Mouse (Mus musculus) lung, adult 2 months (tissue): Measurements from ENCODE around the gene Pnkp. TPM values are rescaled to one million over a fixed set of nuclear protein-coding genes. Genes with fewer than 3 reads are reported as not detected.

Source experiments
- DNase-seq: peaks from one replicate; pipeline ENCODE4 v3.0.0; 2022
- H3K4me1 ChIP-seq: fragments of 200-500 bp; 2 replicates; pipeline ENCODE4 v1.6.1; 2011; ENCODE audit warnings: low read length; ENCODE audit not compliant: control insufficient read depth, insufficient read depth
- H3K4me3 ChIP-seq: fragments of 200-500 bp; replicated peaks from 2 replicates; pipeline ENCODE3; 2011; ENCODE audit warnings: low read depth, mild to moderate bottlenecking, control low read depth, low read length; ENCODE audit errors: extremely low read depth
- CTCF ChIP-seq: fragments of 200-500 bp; IDR thresholded peaks from 2 replicates; pipeline ENCODE4 v1.5.1; 2011; ENCODE audit warnings: mild to moderate bottlenecking, low read length, control low read depth; ENCODE audit not compliant: insufficient read depth
- POLR2A ChIP-seq: fragments of 200-500 bp; IDR thresholded peaks from 2 replicates; pipeline ENCODE4 v1.6.1; 2011; ENCODE audit warnings: low read depth, mild to moderate bottlenecking, control low read depth, low read length, borderline replicate concordance; ENCODE audit errors: extremely low read depth
- WGBS: fragments of 180-500 bp; shearing (Covaris S2); methylation state at CpG from one replicate; pipeline ENCODE4 v1.1.7; 2018; 5-methylcytosine and 5-hydroxymethylcytosine counted together
- polyA plus RNA-seq: library from polyadenylated mRNA; depleted of rRNA; stranded (reverse); fragments of >200 nt; gene quantifications from 2 replicates; pipeline ENCODE4 v1.2.3, GENCODE M21; 2012

The Pnkp gene
- polyA plus RNA-seq, 1 experiment = 62.0 TPM

DNA sequence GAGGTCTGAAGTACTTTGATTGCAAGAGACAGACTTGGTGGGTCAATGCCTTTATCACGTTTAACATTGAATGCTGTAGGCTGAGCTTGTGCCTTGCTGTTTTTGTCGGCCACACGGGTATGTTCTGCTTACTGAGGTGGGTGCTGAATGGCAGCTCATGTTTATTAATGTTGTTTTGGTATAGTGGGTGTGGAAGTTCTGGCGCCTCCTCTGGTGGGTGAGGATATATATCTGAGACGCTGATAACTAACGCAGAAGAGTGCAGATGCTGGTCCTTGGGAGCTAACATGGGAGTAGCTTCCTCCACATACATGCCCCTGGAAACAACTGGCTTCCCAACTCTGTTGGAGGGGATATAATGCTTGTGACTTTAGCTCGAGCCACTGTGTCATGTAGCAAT, 33.5 kb upstream of the Pnkp start:
- H3K4me1 ChIP-seq = peaks cover 8% of the 10 kb centered on the region
- H3K4me3 ChIP-seq = no peak overlapping the region
- TF ChIP-seq POLR2A = no peak
- no peak for TF ChIP-seq CTCF
- DNase-seq = no peak
- WGBS = 38% methylated on average over 7 of the region's 7 CpGs

DNA sequence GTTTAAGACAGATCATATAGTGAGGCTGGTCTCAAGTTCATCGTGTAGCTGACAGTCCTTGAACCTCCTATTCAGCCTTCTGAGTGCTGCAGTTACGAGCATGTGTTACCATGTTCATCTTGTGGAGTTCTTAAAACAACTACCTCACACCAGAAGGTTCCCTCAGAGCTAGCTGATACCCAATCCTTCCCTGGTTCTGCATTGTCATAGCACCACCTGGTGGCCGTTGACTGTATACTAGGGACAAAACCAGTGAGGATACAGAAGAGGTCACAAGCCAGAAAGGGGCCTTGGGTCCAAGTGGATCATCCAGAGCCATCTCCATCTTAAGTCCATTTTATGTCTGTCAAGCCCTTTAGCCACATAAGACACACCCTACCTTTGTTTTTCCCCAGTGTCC, 32.1 kb upstream of the Pnkp start:
- peak; percentile 75 for DNase-seq
- WGBS = 7% methylated on average over 3 of the region's 3 CpGs
- H3K4me1 ChIP-seq = peaks cover 4% of the 10 kb centered on the region
- no peak for TF ChIP-seq POLR2A
- TF ChIP-seq CTCF = peak; percentile 60
- no peak overlapping the region for H3K4me3 ChIP-seq

DNA sequence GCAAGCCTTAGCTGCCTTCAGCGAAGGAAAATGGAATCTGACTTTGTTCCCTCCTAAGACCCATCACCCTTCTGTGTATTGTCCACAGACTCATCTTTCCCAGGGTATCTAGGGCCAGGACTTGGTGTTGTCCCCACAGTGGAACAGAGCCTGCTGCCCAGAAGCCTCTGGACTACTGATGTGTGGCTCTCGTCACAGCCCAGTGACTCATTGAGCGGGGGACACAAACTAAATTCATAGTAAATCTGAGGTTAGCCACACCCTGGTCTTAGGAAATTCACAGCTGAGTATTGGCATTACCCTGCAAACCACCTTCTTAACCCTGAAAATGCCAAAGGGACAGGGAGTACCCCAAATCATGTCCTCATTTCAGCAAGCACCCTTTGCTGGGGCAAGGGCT, 30.2 kb upstream of the Pnkp start:
- H3K4me1 ChIP-seq = no peaks in the 10 kb centered on the region; the same call in 1 of the 2 replicates
- WGBS = 68% methylated on average over 3 of the region's 3 CpGs
- TF ChIP-seq CTCF (no peak), POLR2A (no peak)
- H3K4me3 ChIP-seq = no peak overlapping the region
- DNase-seq = no peak

DNA sequence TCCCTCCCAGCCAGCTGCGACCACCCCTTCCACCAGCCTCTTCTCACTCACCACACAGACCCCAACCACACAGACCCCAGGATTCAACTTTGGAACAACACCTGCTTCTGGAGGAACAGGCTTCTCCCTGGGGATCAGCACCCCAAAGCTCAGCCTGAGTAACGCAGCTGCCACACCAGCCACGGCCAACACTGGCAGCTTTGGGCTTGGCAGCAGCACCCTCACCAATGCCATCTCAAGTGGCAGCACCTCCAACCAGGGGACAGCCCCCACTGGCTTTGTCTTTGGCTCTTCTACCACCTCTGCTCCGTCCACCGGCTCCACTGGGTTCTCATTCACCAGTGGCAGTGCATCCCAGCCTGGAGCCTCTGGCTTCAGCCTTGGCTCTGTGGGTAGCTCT, 28.2 kb upstream of the Pnkp start:
- WGBS = 93% methylated on average over 5 of the region's 5 CpGs
- no peak for DNase-seq
- no peaks in the 10 kb centered on the region; the same call in 1 of the 2 replicates for H3K4me1 ChIP-seq
- H3K4me3 ChIP-seq = no peak overlapping the region
- TF ChIP-seq POLR2A = no peak
- no peak for TF ChIP-seq CTCF

DNA sequence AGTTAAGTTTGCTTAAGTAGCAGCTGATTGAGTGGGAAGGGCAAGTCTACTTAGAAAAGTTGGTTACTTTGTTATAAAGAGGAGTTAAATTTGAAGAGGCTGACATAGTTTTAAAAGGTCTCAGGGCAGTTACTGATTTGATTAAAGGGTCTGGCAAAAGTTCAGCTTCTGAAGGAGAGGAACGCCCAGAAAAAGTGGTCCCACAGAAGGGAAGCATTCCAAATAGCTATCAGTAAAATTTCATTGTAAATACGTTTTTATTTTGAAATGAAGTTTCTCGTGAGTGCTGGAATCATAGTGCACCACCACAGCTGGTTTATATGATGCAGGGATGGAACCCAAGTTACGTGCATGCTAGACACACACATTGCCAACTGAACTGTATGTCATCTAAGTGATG, 24.2 kb upstream of the Pnkp start:
- no peak overlapping the region for H3K4me3 ChIP-seq
- TF ChIP-seq CTCF (no peak), POLR2A (no peak)
- H3K4me1 ChIP-seq = peaks cover 3% of the 10 kb centered on the region
- WGBS = 49% methylated on average over 4 of the region's 4 CpGs
- no peak for DNase-seq

DNA sequence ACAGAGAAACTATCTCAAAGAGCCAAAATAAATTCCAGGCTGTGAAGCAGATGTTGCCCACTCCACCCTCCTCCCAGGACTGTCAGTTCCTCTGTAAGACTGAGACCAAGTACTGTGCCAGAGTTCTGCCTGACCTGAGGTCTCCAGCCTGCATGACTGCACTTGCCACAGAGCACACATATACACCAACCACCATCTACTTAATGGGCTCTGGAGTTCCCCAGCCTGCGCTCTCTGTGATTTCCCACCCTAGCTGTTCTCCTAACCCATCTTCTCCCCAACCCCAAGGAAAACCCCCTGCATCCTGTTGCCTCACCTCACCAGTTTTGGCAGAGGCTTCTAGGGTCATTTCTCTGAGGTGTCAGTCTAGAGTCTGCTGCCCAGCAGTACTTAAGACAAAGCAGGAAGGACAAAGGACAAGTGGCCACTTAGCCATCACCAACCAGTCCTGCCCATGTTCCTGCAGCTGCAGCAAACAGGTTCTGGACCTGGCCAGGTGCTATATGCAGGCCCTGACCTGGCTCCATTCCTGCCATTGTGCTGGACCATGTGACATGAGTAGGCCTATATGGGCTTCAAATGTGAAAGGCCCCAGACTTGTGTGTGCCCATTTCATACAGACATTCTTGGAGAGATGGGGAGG, 21.4 kb upstream of the Pnkp start:
- no peak for DNase-seq
- Histone ChIP-seq H3K4me1 (peaks cover 9% of the 10 kb centered on the region), H3K4me3 (no peak overlapping the region)
- WGBS = 61% methylated on average over 1 of the region's 1 CpGs
- no peak for TF ChIP-seq CTCF

DNA sequence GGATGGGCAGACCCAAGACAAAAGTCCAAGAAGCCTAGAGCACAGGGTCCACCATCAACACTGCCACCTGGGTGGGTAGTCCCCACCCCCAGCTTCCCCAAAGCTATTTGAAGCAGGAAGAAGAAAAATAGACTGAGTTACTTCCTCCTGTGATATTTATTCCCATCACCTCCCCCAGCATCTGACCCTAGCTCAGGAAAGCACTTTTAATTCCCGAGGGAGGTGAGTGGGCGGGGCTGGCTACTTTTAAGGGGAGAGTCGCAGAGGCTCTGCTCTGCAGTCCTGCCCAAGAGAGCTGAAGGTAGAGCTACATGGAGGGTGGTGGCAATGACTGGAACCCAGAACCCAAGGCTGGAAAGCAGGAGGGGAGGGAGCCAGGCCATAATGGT, 20.9 kb upstream of the Pnkp start:
- Histone ChIP-seq H3K4me1 (peaks cover 9% of the 10 kb centered on the region), H3K4me3 (no peak overlapping the region)
- WGBS = 30% methylated on average over 3 of the region's 3 CpGs
- DNase-seq = no peak
- TF ChIP-seq POLR2A = no peak
- TF ChIP-seq CTCF = no peak

DNA sequence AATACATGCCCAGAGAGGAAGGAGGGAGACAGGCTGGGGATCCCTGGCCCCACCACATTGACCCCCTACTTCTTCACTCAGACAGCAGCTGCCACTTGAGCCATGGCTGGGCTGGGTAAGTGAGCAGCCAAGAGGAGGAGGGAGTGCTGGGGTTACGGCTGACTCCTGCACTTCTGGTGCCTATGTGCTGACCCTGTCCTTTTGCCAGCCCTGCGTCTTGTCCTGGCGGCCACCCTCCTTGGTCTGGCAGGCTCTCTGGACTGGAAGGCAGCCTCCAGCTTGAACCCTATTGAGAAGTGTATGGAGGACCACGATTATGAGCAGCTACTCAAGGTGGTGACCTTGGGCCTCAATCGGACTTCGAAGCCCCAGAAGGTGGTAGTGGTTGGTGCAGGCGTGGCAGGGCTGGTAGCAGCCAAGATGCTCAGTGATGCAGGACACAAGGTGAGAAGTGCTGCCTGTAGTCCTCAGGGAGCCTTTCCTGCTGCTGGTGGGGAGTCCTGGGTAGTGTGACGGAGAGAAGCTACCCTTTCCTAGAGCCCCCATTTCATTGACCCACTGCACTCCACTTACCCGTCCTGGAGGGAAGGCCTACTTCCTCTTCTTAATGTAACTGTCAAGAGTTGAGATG, 20.4 kb upstream of the Pnkp start:
- Histone ChIP-seq H3K4me1 (peaks cover 9% of the 10 kb centered on the region), H3K4me3 (no peak overlapping the region)
- 67% methylated on average over 9 of the region's 9 CpGs for WGBS
- DNase-seq = no peak
- TF ChIP-seq POLR2A = no peak
- TF ChIP-seq CTCF = no peak

DNA sequence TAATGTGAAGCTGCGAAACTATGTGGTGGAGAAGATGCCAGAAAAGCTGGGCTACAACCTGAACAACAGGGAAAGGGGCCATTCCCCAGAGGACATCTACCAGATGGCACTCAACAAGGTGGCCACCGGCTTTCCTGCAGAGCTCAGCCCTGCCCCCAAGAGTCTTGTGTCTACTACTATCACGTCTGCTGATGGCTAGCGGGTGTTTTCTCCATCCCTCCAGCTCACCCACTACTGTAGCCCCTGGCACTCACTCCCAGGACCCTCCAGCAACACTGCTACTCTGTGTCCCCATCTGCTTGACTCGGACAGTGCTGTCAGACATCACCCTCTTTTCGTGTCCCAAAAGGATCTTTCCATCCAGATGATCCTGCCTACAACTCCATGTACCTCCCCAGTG, 18.9 kb upstream of the Pnkp start:
- 90% methylated on average over 6 of the region's 6 CpGs for WGBS
- no peak for TF ChIP-seq CTCF
- no peak for TF ChIP-seq POLR2A
- Histone ChIP-seq H3K4me3 (no peak overlapping the region), H3K4me1 (peaks cover 9% of the 10 kb centered on the region)
- no peak for DNase-seq

DNA sequence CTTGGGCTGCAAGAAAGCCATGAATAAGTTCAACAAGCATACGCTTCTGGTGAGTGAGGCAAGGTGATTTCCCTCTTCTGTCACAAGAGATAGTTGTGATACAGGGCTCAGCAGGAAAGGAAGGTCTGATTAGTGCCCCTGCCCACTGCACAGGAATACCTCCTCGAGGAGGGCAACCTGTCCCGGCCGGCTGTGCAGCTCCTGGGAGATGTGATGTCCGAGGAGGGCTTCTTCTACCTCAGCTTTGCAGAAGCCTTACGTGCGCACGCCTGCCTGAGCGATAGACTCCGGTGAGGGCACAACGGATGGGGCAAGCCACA, 17.8 kb upstream of the Pnkp start:
- no peak for TF ChIP-seq CTCF
- no peak for TF ChIP-seq POLR2A
- peaks cover 9% of the 10 kb centered on the region for H3K4me1 ChIP-seq
- H3K4me3 ChIP-seq = no peak overlapping the region
- 42% methylated on average over 11 of the region's 11 CpGs for WGBS
- no peak for DNase-seq
